Mouse (Mus musculus): Measurements from ENCODE around the gene Ralb.

The Ralb gene

DNA sequence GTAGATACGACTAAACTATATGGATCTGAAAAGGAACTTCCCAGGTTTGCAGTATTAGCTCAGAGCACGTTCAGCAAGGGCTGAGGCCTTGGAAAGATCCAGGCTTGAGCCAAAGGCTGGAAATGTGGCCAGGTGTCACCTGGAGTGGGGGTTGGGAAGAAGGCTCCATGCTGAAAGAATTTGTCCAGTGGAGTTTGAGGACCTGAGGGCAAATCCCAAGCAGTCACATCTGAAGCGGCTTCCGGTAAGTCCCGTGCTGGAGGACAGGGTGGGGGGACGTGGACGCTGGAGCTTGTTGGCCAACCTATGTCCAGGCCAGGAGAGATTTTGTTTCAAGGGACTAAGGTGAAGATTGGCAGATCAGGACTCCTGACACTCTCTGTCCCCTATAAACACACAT is 19.2 kb upstream of the Ralb start:
- no peak for DNase-seq (ENCODE audit: low spot score)

DNA sequence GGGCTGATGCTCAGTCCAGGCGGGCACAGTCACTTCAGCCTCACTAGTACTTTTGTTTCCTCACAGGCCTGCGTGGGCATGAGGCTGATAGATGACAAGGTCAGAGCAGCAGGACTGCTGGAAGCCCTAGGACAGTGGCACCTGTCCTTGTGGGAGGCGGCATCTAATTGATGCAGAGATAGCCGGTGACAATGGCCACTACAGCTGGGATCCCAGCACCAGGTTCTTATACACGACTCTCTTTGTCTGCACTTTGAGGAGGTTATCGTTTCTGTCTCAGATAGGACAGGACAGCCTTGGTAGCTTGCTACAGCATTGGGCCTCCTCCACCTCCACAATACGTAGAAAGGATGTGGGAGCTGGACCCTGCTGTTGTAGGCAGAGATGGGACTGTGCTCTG is 18.8 kb upstream of the Ralb start:
- no peak for DNase-seq (ENCODE audit: low spot score)

DNA sequence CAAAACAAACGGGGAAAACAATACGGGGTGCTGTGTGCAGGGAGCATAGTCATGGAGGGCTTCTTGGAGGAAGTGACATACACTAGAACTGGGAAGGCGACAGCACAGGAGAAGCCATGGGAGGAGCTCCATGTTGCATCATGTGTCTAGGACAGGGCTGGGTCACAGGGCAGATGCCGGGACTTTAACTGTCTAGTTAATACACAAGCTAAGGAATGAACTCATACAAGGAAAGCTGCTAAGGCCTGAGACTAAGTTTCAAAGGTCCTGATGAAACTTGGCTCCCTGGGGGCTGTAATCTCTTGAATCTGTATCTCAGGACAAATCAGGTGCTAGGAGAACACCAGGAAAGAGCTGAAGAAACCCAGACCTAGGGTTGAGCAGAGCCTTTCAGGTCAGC is 18.1 kb upstream of the Ralb start:
- DNase-seq (ENCODE audit: low spot score), result no peak

DNA sequence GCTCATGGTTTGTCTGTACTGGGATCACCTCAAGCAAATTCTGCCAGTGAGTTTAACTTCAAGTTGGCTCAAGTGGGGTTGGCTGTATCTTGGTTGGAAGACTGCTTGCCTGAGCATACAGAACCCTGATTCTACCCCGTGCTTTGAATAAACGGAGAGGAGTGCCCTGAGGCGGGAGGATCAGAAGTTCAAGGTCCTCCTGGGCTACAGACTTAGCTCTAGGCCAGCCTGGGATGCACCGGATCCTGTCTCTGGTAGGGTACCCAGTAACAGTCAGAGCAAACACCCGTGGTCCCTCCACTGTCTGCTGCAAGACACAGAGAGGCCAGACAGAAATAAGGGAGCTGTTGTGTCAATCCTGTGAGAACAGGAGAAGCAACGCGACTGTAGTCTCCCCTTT is 17.1 kb upstream of the Ralb start:
- no peak for DNase-seq (ENCODE audit: low spot score)

DNA sequence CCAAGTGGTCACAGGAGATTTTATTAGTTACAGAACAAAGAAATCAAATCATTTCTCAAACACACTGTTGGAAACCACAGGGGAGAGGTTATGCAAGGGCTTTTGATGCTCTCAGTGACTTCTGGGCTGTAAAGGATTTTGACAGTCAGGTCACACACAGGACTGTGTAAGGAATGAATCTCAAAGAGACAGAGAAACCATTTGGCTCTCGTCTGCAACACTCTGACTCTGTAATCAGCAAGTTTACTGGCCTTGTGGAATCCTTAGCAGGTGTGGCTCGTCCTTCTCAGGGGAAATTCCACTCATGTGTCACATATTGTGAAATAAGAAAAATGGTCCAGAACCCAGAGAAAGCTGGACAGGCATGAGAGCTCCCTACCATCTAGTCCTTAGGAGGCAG is 16.4 kb upstream of the Ralb start:
- DNase-seq (ENCODE audit: low spot score), result no peak

DNA sequence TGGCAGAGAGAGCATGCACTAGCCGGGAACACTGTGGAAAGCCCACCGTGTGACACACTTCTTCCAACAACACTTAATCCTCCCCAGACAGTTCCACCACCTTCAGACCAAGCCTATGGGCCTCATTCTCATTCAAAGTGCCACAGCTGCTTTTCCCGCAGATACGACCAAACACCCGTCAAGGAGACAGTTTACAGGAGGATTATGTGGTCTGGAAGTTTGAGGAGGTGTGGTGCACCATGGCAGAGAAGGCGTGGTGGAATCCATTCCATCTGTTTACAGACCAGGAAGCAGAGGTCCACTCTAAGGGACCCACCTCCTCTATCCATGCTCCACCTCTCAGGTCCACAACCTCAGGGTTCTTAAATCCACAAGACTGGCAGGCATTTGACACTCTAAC is 14.7 kb upstream of the Ralb start:
- no peak for DNase-seq (ENCODE audit: low spot score)

DNA sequence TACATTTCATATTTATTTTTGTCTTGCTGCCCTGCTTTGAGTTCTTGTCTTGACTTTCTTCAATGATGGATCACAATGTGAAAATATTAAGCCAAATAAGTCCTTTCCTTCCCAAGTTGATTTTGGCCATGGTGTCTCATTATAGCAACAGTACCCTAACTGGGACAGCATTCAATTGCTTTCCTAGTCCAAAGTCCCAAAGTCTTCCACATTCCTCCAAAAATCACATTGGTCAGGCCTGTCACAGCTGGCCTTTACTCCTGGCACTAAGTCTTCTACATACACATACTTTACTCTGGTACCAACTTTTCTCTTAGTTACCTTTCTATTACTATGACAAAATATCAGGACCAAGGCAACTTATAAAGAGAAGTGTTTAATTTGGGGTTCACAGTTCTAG is 14.2 kb upstream of the Ralb start:
- DNase-seq (ENCODE audit: low spot score), result no peak

DNA sequence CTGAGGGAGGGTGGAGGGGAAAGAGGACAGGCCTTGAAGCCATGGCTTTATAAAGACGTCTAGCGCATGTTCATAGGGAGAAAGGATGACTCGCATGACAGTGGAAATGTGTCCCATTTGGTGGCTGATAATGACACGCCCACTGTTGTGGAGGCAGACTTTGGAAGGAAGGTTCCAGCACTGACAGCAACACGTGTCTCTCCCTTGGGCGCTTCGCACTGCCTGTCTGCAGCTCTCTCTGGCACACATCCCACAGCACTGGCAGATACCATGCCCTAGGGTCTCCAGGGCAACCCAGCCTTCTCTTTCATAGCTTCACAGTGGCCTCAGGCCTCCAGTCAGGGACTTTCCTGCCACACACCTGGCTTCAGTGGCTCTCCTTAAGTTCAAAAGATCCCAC is 13.5 kb upstream of the Ralb start:
- DNase-seq (ENCODE audit: low spot score), result no peak

DNA sequence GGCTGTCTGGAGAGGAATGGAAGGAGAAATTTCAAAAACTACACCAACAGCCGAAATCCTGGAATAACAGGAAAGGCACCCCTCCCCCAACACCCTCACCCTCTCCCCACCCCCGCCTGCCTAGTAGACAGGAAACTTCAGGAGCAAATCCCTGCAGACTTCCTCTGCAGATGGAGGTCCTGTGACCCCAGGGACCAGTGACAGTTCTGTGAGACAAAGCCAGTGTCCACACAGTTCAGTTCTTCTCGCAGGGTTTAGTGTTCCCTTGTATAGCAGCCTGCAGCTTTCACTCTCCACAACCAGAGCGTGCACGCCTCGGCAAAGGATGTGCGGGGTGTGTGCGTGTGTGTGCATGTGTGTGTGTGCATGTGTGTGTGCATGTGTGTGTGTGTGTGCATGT is 6.3 kb upstream of the Ralb start:
- no peak for DNase-seq (ENCODE audit: low spot score)

DNA sequence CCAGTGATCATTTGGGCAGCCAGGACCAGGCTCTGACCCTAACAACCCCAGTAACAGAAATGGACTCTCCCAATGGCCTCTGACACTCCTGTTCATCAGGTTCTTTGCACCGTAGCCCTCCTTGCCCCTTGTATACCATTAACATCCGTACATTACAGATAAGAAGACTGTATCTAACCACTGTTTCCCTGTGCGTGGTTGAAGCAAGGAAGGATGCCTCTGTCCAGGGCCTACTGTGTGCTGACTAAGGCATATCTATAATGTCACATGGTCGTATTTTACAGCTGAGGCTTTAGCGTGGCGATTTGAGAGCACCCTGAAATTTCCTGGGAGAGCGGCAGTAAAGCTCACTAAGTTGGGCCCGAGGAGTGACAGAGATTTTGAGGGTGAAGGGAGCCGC is 5.8 kb upstream of the Ralb start:
- no peak for DNase-seq (ENCODE audit: low spot score)

DNA sequence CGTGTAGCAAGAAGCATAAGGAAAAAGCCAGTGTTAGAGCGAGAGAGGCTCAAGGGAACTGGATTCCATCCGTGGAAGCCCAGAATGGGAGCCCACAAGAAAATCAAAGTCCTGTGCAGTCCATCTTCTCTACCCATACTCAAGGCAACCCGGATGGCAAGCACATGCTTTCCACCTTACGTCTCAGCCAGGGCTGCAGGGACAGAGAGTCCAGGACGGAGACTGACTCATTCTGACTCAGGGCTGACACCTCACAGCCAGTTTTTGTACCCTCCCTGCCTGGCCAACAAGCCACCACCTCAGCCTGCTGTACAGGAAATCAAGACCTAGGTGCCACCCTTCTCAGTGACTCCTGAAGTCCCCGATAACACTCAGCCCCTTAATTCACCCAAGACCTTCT is 4.9 kb upstream of the Ralb start:
- DNase-seq (ENCODE audit: low spot score), result no peak

DNA sequence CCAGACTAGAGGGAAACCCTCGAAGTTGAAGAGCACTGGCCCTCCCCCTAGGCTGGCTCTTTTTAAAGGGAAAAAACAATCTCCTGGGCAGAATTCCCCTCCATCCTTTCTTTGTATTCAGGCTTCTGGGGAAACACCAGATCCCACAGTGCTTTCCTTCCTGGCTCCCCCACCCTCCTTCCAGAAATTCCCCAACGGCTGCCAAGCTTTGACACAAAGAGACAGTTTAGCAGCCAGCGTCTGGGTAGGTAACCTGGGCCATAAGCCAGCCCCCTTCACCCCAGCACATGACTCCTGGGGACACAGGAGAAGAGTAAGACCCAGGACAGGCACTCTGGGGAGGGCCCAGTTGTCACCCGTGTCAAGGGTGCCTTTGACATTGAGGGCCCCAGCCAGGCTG is 4.0 kb upstream of the Ralb start:
- no peak for DNase-seq (ENCODE audit: low spot score)

DNA sequence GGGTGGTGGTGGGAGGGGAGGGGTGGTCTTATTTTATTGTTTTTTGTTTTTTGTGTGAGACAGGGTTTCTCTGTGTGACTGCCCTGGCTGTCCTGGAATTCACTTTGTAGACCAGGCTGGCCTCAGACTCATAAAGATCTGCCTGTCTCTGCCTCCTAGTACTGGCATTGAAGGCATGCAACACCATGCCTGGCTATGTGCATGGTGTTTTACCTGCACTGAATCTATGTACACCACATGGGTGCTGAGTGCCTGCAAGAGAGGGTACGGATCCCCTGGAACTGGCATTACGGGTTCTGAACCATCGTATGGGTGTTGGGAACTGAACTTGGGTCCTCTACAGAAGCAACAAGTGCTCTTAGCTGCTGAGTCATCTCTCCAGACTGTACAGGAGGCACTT is 1.4 kb upstream of the Ralb start:
- DNase-seq (ENCODE audit: low spot score), result no peak

DNA sequence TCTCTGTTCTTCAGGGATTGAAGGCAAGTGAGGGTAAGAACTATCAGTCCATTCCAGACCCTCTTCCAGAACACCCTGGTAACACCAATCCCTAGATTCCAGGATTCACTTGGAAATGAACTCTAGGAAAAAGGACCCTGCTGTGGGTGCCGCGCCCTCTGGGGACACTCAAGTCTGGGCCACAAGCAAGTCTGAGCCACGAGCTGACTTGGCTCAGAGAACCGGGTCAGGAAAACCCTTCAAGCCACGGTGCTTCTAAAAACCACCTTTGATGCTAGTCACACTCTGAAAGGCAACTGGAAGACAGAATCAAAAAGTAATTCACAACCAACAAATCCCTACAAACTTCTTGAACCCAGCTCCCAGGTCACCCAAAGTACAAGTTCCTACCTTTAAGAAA is 786 bp downstream of the Ralb start:
- DNase-seq (ENCODE audit: low spot score), result no peak

DNA sequence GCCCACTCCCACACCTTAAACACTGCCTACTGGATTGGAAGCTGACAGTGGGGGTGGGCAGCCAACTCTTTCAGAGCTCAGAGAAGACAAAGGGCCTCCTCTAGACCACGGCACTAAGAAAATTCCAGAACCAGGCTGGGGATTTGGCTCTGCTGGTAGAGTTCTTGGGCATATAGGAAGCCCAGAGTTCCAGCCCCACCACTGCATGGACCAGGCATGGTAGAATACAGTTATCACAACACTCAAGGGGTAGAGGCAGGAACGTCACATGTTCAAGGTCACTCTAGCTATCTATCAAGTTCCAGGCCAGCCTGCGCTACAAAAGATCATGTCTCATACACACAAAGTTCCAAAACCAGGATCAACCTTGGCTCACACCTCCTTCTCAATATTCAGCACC is 1.4 kb downstream of the Ralb start:
- no peak for DNase-seq (ENCODE audit: low spot score)

DNA sequence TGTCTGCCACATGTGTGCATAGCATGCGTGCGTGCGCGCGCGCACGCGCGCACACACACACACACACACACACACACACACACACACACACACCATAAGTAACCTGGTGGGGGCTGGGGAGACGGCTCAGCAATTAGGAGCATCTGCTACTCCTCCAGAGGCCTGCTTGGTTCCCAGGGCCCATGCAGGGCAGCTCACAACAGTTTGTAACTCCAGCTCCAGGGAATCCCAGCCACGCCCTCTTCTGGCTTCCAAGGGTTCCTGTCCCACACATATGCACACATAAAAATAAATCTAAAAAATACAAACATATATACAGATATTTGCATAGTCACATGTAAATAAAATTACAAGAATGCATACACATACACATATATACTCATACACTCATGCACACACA is 1.9 kb downstream of the Ralb start:
- no peak for DNase-seq (ENCODE audit: low spot score)

DNA sequence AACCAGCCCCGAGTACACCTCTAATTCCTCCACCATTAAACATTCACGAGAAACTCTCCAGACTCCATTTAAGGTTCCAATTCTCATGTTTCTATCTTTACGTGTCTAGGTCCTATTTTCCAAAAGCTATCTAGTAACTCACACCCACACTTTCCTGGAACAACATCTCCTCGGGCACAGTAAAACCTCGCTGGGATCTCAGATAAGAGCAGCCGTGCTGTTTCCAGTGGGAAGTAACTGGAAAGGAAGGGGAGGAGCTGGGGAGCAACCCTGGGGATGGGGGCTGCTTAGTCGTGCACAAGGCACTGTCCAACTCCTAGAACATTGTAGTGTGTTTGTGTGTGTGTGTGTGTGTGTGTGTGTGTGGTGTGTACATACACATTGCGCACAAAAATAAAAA is 2.7 kb downstream of the Ralb start:
- no peak for DNase-seq (ENCODE audit: low spot score)

DNA sequence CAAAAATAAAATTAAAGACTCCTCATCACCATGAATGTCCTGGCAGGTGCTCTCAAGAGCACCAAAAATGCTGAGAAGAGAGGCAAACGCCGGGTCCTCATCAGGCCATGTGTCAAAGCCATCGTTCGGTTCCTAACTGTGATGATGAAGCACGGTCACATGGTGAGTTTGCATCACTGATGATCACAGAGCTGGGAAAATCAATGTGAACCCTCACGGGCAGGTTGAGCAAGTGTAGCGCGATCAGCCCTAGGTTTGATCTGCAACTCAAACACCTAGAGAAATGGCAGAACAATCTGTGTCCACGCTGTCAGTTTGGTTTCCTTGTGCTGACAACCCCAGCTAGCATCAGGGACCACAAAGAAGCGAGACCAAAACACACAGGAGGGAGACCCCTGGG is 5.1 kb downstream of the Ralb start:
- DNase-seq (ENCODE audit: low spot score), result no peak

DNA sequence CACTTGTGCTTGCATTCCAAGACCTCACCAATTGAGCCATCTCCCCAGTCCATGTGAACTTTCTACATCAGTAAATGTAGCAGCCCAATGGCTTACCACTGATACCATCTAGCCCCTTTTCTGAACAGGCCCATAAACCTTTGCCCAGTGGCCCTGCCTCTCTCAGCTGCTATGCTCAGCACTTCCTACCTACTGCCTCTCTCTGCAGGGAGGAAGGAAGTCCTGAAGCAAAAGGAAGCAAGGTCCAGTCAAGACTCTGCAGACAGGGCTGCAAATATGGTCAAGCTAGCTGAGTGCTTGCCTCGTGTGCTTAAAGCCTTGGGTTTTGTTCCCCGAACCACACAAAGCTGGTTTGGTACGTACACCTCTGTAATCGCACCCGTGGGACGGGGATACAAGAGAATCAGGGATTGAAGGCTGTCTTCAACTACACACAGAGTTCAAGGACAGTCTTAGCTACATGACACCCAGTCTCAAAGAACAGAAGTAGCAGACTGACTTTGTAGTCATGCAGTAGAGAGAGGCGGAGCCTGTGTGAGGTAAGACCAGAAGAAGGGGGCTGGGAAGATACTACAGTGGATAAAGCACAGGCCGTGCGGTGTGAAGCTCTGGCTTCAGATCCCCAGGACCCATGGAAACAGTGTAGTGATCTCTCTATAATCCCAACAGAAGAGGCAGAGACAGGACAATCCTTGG is 5.9 kb downstream of the Ralb start:
- no peak for DNase-seq (ENCODE audit: low spot score)

DNA sequence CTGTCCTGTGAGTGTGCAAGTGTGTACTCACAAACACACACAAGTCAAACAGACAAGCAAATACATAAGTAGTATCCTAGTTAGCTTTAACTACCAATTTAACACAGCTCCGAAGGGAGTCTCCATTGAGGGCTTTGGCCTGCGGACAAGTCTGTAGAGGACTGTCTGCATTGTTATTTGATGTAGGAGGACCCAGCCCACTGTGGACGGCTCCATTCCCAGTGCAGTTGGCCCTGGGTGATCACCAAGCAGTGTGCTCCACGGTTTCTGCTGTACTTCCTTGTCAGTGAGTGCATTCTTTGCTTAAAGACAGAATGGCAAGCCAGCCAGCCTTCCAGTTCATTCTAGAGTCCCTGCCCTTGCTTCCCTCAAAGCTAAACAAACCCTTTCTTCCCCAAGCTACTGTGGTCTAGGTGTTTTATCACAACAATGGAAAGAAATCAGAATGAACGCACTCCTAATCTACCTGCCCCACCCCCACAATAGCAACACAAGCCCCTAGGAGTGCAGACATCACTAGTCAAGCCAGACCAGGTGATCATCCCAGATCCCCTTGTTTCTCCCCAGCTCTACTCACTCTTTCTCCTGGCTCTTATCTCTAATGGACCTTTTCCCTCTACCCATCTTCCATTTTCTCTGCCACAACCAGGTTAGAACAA is 7.1 kb downstream of the Ralb start:
- DNase-seq (ENCODE audit: low spot score), result no peak

DNA sequence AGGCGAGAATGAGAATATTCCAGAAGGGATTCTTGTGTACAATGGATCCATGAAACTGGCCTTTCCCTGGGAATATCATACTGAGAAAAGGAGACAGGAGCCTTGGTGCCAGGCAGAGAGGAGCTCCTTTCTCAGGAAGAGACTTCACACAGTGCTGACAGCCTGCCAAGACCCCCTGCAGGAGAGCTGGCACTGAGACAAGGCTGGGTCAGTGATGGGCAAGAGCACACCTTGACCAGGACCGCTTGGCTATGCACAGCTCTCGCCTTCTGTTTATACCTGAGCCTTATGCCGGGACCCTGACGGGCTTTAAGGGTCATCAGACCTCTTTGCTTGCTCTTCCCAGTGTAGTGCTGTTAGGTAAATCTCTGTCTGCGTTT is 9.2 kb downstream of the Ralb start:
- DNase-seq (ENCODE audit: low spot score), result no peak

DNA sequence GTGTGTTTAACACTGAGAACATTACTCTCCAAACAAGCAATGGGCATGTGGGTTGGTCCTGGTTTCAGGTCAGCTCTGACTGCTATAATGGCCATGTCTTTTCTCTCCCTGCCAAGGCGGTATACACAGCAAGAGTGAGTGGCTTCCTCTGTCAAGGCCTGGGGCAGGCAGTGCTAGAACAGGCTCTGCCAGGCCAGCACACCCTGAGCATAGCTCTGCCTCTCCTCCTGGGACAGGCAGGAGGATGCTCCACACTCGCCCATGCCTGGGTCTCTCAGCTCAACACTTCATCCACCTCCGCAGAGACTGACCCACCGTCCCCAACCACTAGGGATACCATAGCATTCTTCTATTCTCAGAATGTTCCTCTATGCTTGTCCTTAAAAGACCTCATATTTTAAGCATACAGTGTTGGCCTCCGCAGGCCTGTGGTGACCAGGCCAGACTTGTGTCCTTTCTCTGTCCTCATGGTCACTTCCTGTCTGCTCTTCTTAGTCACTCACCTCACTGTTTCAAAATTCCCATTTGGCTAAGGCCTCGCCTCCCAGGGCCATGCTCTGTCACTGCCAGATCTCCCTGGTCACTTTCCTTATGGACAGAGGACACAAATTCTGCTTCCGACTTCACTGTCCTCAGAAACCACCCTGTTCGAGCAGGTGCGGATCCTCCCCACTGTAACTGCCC is 9.7 kb downstream of the Ralb start:
- DNase-seq (ENCODE audit: low spot score), result no peak

DNA sequence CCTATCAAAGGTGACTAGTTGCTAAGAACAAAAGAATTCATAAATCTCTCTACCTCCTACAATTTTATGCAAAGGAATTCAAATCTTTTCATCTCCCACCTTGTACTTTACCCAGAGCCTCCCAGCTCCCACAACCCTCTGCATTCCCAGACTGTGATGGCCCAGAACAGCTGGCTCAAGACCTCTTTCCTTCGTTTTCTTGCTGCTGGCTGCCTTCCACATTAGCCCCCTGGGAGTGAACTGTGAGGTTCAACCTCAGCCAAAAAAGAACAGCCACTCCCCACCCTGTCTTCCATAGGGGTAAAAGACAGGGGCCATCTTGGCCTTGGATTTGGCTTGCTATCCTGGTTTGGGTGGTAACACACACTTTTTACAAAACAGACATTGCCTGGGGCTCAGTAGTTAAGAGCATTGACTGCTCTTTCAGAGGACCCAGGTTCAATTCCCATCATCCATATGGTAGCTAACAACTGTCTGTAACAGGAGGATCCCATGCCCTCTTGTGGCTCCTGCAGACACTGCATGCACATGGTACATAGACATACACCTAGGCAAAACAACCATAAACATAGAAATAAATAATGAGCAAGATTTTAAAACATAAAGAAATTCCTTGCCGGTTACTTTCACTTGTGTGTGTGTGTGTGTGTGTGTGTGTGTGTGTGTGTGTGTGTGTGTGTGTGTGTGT is 10.4 kb downstream of the Ralb start:
- DNase-seq (ENCODE audit: low spot score), result no peak

Data from urinary bladder, postnatal 10 days (tissue).